In genomic region chr4:132617873-132618272, GRCm38 (mm10) we compare ENCODE assay signal across 16 mouse cellular contexts. TPM values are rescaled to one million over a fixed set of nuclear protein-coding genes. Genes with fewer than 3 reads are reported as not detected.
A peak's percentile ranks its signal among the peaks of the same experiment; 100 is the strongest.
DNase-seq lines count a peak whose midpoint lies in the region; TF ChIP-seq lines count a peak whose summit lies in the region.
"Had no signal": no experiment of that assay in that cellular context is flagged by ENCODE, and none has a peak within 500 bp of the region (broad histone marks: within the 10 kb centered on the region; RNA-seq: fewer than 3 reads in every experiment).

No protein-coding gene starts in this region.

- TF ChIP-seq POLR2A in heart, adult 2 months (IDR thresholded peaks at IDR 0.05; ENCODE audit: insufficient read depth, low read depth, low read length): no peak

- DNase-seq in heart, adult 2 months: peak in 1 of 2 experiments; percentile 34
- no peak for DNase-seq in heart, postnatal 10 days
- DNase-seq in right cerebral cortex, adult 18-20 months: peak; percentile 67
- no peak for DNase-seq in right cerebral cortex, postnatal 14 days
- DNase-seq in left cerebral cortex, postnatal 14 days (ENCODE audit: low spot score in 2 of 2): peak; percentile 50 to 60
- DNase-seq in right cerebral cortex, postnatal 36 days (ENCODE audit: low spot score in 2 of 2): peak; percentile 29 to 73
- DNase-seq in neural tube, embryonic 10.5 days (ENCODE audit: extremely low spot score, low spot score): no peak
- no peak for DNase-seq in thymus, postnatal 4 days
- DNase-seq: adrenal gland, adult 2 months; gastrocnemius, postnatal 10 days; thymus, postnatal 25 days had no signal

- H3K27ac ChIP-seq in heart, adult 2 months: peak overlapping the region; percentile 74
- H3K27ac ChIP-seq: kidney, embryonic 15.5 days; lung, embryonic 15.5 days had no signal

- H3K4me1 ChIP-seq in heart, adult 2 months (ENCODE audit: control insufficient read depth, insufficient read depth, low read length): peaks cover 1% of the 10 kb centered on the region
- H3K4me1 ChIP-seq: heart, embryonic 15.5 days; kidney, embryonic 15.5 days; lung, embryonic 15.5 days had no signal

- 90% methylated on average over 6 of the region's 6 CpGs for WGBS in heart, adult 2 months

- TF ChIP-seq CTCF in heart, adult 2 months (IDR thresholded peaks at IDR 0.05): no peak

- H3K36me3 ChIP-seq in heart, adult 2 months (ENCODE audit: control insufficient read depth, insufficient read depth, low read length): no peaks in the 10 kb centered on the region
- H3K36me3 ChIP-seq: heart, embryonic 15.5 days; kidney, embryonic 15.5 days; lung, embryonic 15.5 days had no signal

- H3K79me2 ChIP-seq in heart, adult 2 months (replicated peaks; ENCODE audit: control insufficient read depth, insufficient read depth, low read length): no peaks in the 10 kb centered on the region

- no peaks in the 10 kb centered on the region for H3K27me3 ChIP-seq in heart, adult 2 months (ENCODE audit: control insufficient read depth, insufficient read depth, low read length)
- H3K27me3 ChIP-seq: CH12.LX; heart, embryonic 15.5 days; kidney, embryonic 15.5 days; lung, embryonic 15.5 days; Patski had no signal

- H3K4me3 ChIP-seq in heart, adult 2 months: no peak overlapping the region
- H3K4me3 ChIP-seq: heart, embryonic 15.5 days; kidney, embryonic 15.5 days; lung, embryonic 15.5 days had no signal

- no peak for TF ChIP-seq EP300 in heart, adult 2 months (IDR thresholded peaks at IDR 0.05; ENCODE audit: insufficient read depth, low read depth, low read length)

- H3K9ac ChIP-seq in heart, adult 2 months (ENCODE audit: low read depth, low read length): no peak overlapping the region
- H3K9ac ChIP-seq: heart, embryonic 15.5 days; kidney, embryonic 15.5 days; lung, embryonic 15.5 days had no signal

- intact Hi-C loops in heart, adult 2 months (cut with DNase I): loop anchor here (5.0 kb wide), 1 partner anchor 46 kb away; no protein-coding TSS in a partner anchor
- intact Hi-C loops in heart, postnatal 10 days (cut with DNase I): loop anchor here (5.0 kb wide), 1 partner anchor 56 kb away; the partner anchor contains the start of gene Ptafr
- intact Hi-C loops in left cerebral cortex, postnatal 14 days (cut with DNase I): loop anchor here (5.0 kb wide), 1 partner anchor 71 kb away; no protein-coding TSS in a partner anchor

RNA-seq across cellular contexts. Expression of gene Eya3, which starts 20.9 kb away (rescaled TPM):
- 10 to 100 TPM; 29.8 to 31.8 TPM for total RNA-seq in heart, adult 2 months (2021)
- 26.6 and 41.7 TPM in 2 replicates for polyA plus RNA-seq in heart, adult 2 months (2012; rRNA removed)
- total RNA-seq in heart, postnatal 10 days (2021): 10 to 100 TPM; 33.4 to 41.1 TPM
- 10 to 100 TPM; 26.6 to 29.4 TPM for total RNA-seq in left cerebral cortex, postnatal 14 days (2021)

RNA-seq across cellular contexts. Expression of gene Ptafr, which starts 54.0 kb away (rescaled TPM):
- 1 to 10 TPM; 1.7 to 1.8 TPM for total RNA-seq in heart, adult 2 months (2021)
- polyA plus RNA-seq in heart, adult 2 months (2012; rRNA removed): 3.1 and 4.4 TPM in 2 replicates
- total RNA-seq in heart, postnatal 10 days (2021): 1 to 10 TPM; 1.1 to 1.7 TPM
- 1 to 10 TPM; 1.4 to 1.6 TPM for total RNA-seq in left cerebral cortex, postnatal 14 days (2021)
- polyA plus RNA-seq: Patski had no signal

Comparison
In these comparisons a context has a peak if more than half of its experiments do, and no peak if none do; other contexts are left out.
1. DNase-seq: peak in right cerebral cortex, adult 18-20 months (single experiment), left cerebral cortex, postnatal 14 days (2 of 2) and right cerebral cortex, postnatal 36 days (2 of 2); none in heart, postnatal 10 days (0 of 2), right cerebral cortex, postnatal 14 days (single experiment), neural tube, embryonic 10.5 days (single experiment) and thymus, postnatal 4 days (single experiment).